Mouse (Mus musculus) inflammation-experienced regulatory T-cells, adult 6 months (primary cell): ENCODE data around the gene AL731706.1. TPM values are rescaled to one million over a fixed set of nuclear protein-coding genes. Genes with fewer than 3 reads are reported as not detected.

Experiments
- ATAC-seq: one replicate; pipeline ENCODE4 v1.8.0; 2017
- polyA plus RNA-seq, 3 experiments: library from polyadenylated mRNA; unstranded; fragments of 100-300 nt; shearing (Covaris generic); gene quantifications; one replicate each; pipeline ENCODE4 v1.2.1; 2017

The AL731706.1 gene
- polyA plus RNA-seq, 3 experiments from 2014 or later, result 14.1 to 26.3 (median 18.6) TPM

DNA sequence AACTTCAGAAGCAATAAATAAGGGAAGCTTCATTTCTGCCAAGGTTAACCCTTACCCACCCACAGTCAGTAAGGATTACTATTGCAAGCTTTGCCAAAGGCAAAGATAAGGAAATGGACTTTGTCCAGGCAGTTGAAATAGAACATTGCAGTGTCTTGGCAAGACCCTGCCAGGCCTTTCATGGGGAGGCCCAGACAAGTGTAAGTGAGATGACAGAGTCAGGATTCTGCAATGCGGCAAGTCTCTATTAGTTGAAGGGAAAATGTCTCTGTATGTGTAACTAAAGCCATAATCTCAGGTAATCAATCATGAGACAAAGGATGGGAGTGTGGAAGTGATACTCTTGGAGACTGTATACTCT lies 56.5 kb downstream of the AL731706.1 start:
- ATAC-seq, result no peak

GRCm38 (mm10) chr2:136833976-136834714 lies 57.0 kb downstream of the AL731706.1 start:
- ATAC-seq, result no peak

- ATAC-seq, result no peak
These were observed 58.3 kb downstream of the AL731706.1 start for GRCm38 (mm10) chr2:136832936-136833335.

Other genes with a start within 250 kb of the AL731706.1 start
- gene Snap25, start 177.9 kb downstream of the AL731706.1 start, polyA plus RNA-seq, result not detected
- gene AL731706.2, start 5.7 kb downstream of the AL731706.1 start, polyA plus RNA-seq, result 10 to 100 TPM in 2 of 3 experiments, not detected in 1; 13.1 to 24.4 TPM
- 1 to 10 TPM; 4.8 to 6.7 (median 6.1) TPM for gene Slx4ip, start 171 bp downstream of the AL731706.1 start, polyA plus RNA-seq
- 10 to 100 TPM; 11.4 to 13.7 (median 11.5) TPM for gene Mkks, start within 50 bp of the AL731706.1 start, polyA plus RNA-seq
- gene Jag1, start 225.3 kb upstream of the AL731706.1 start, polyA plus RNA-seq, result under 1 TPM; 0.13 to 0.86 (median 0.77) TPM